Mouse (Mus musculus) adrenal gland, postnatal 25 days (tissue): Measurements from ENCODE around the gene Zmynd19. TPM values are rescaled to one million over a fixed set of nuclear protein-coding genes. Genes with fewer than 3 reads are reported as not detected.

Experiments
- microRNA-seq, 2 experiments: library from miRNA; unstranded; fragments of <30 nt; microRNA quantifications; one replicate each; pipeline ENCODE4 v1.2.0; 2021
- total RNA-seq: library from RNA; stranded (reverse); gene quantifications from 2 replicates; pipeline ENCODE4 v1.2.3, GENCODE M21; 2021

Gene Zmynd19
- total RNA-seq, 1 experiment from 2014 or later = 26.6 TPM

Small RNA genes within 50 kb of the gene (microRNA-seq; reads per million reads assigned to microRNA genes)
- gene Gm22875 = 0 reads per million in 2 experiments

Other genes starting within 250 kb of the Zmynd19 start
- 1.4 and 3.0 TPM in 2 replicates for gene Cacna1b, start 186.6 kb upstream of the Zmynd19 start, total RNA-seq
- gene Ehmt1, start 30.2 kb upstream of the Zmynd19 start, total RNA-seq = 66.2 and 70.1 TPM in 2 replicates
- 16.2 and 26.4 TPM in 2 replicates for gene Arrdc1, start 14.5 kb upstream of the Zmynd19 start, total RNA-seq
- gene Dph7, start 12.6 kb downstream of the Zmynd19 start, total RNA-seq = 9.6 and 15.5 TPM in 2 replicates
- 87.6 and 101 TPM in 2 replicates for gene Mrpl41, start 25.3 kb downstream of the Zmynd19 start, total RNA-seq
- 74.0 and 81.1 TPM in 2 replicates for gene Pnpla7, start 26.2 kb downstream of the Zmynd19 start, total RNA-seq
- gene Nsmf, start 104.6 kb downstream of the Zmynd19 start, total RNA-seq = 49.8 and 51.3 TPM in 2 replicates
- 2.1 TPM in 1 of 2 replicates, not detected in the other for gene Entpd8, start 130.5 kb downstream of the Zmynd19 start, total RNA-seq
- gene Noxa1, start 145.4 kb downstream of the Zmynd19 start, total RNA-seq = not detected in 2 replicates
- 2.2 and 4.0 TPM in 2 replicates for gene Nrarp, start 231.0 kb downstream of the Zmynd19 start, total RNA-seq
- gene Tor4a, start 247.1 kb downstream of the Zmynd19 start, total RNA-seq = 28.1 and 33.9 TPM in 2 replicates